Mouse (Mus musculus) embryonic fibroblast, embryonic 13.5 days (primary cell): ENCODE measurements around the gene Frs2.

Experiments used
- CTCF ChIP-seq: IDR thresholded peaks from 2 replicates; pipeline ENCODE4 v1.5.1; 2011; ENCODE audit warnings: mild to moderate bottlenecking, control low read depth, low read length, moderate library complexity, borderline replicate concordance; ENCODE audit not compliant: insufficient read depth
- POLR2A ChIP-seq: IDR thresholded peaks from 2 replicates; pipeline ENCODE4 v1.6.1; 2011; ENCODE audit warnings: low read depth, mild to moderate bottlenecking, control low read depth, low read length, moderate library complexity

DNA sequence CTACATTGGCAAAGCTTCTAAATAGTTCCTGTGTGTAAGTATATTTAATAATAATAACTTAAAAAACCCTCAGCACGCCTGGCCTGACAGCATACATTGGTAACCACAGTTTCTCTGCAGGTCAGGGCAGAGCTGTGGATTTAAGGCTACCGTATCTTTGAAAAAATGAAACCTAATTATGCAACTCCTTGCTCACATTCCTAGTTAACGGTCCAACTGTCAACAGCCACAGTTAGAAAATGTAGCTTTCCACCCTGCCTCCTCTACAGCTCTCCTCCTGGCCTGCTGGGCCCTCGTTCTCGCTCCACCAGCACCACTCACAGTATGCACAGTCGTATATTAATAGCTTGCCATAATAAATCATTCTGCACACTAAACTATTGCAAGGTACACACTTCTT is 3.7 kb downstream of the Frs2 start:
- TF ChIP-seq CTCF (no peak), POLR2A (no peak)
